Mouse (Mus musculus) liver, adult 2 months (tissue): ENCODE measurements around the gene Defb20.

Experiments
- CTCF ChIP-seq: fragments of 200-500 bp; IDR thresholded peaks from 2 replicates; pipeline ENCODE4 v1.5.1; 2011; ENCODE audit warnings: low read depth, low read length, control low read depth
- POLR2A ChIP-seq: fragments of 200-500 bp; IDR thresholded peaks from 2 replicates; pipeline ENCODE4 v1.6.1; 2011; ENCODE audit warnings: low read length, control low read depth; ENCODE audit not compliant: insufficient read depth; ENCODE audit errors: extremely low read depth

DNA sequence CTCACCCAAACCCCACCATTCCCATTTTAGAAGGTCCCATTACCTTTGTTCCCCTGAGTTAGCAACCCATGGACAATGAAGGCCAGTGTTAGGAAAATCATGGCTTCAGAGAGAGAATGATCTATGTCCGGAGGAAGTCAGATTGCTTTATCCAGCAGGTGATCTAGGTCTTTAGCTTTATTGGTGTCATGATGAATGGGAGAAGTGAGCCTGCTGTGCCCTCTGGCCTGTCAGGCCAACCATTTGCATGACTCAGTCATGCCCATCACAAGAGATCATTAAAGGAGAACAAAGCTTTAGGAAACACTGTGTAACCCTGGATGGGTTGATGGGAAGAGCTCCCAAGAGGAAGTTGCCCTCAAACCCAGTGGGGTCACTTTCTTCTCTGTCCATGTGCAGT, 34.7 kb downstream of the Defb20 start, which contains the start of gene Defb26:
- TF ChIP-seq CTCF (no peak), POLR2A (no peak)
